Comparison of ENCODE assay signal across 11 mouse cellular contexts in genomic region chr19:5428083-5428482, GRCm38 (mm10). TPM values are rescaled to one million over a fixed set of nuclear protein-coding genes. Genes with fewer than 3 reads are reported as not detected.
A peak's percentile ranks its signal among the peaks of the same experiment; 100 is the strongest.
DNase-seq lines count a peak whose midpoint lies in the region; ATAC-seq and TF ChIP-seq lines count a peak whose summit lies in the region.
"Had no signal": no experiment of that assay in that cellular context is flagged by ENCODE, and none has a peak within 500 bp of the region (broad histone marks: within the 10 kb centered on the region; RNA-seq: fewer than 3 reads in every experiment).

No protein-coding gene starts in this region.

- TF ChIP-seq CTCF in thymus, adult 2 months (IDR thresholded peaks at IDR 0.05; ENCODE audit: borderline replicate concordance, control insufficient read depth, extremely low read depth, insufficient read depth, low read length, poor library complexity), result no peak

- ATAC-seq in hindbrain, embryonic 11.5 days (ENCODE audit: low FRiP score), result no peak
- ATAC-seq in hindbrain, embryonic 16.5 days, result no peak
- no peak for ATAC-seq in embryonic facial prominence, embryonic 14.5 days (ENCODE audit: low read depth)
- ATAC-seq in inflammation-experienced regulatory T-cells, adult 6 months, result no peak
- no peak for ATAC-seq in monocyte, adult 5-6 weeks (replicated peaks; ENCODE audit: insufficient number of reproducible peaks, low FRiP score, low TSS enrichment, poor library complexity, severe bottlenecking)

- H3K4me2 ChIP-seq in hindbrain, embryonic 11.5 days (replicated peaks; ENCODE audit: low read depth, low read length), result no peak overlapping the region
- H3K4me2 ChIP-seq in hindbrain, embryonic 16.5 days (ENCODE audit: low read length), result no peak overlapping the region
- H3K4me2 ChIP-seq in embryonic facial prominence, embryonic 14.5 days (ENCODE audit: low read depth, low read length), result no peak overlapping the region
- H3K4me2 ChIP-seq: liver, embryonic 15.5 days had no signal

- 91% methylated on average over 2 of the region's 2 CpGs for WGBS in hindbrain, embryonic 11.5 days
- 89% methylated on average over 2 of the region's 2 CpGs for WGBS in hindbrain, embryonic 16.5 days
- 82% methylated on average over 2 of the region's 2 CpGs for WGBS in thymus, adult 2 months
- WGBS in embryonic facial prominence, embryonic 14.5 days, result 85% methylated on average over 2 of the region's 2 CpGs

- H3K9ac ChIP-seq in hindbrain, embryonic 11.5 days (ENCODE audit: low read depth, low read length), result no peak overlapping the region
- H3K9ac ChIP-seq in hindbrain, embryonic 16.5 days (ENCODE audit: low read depth, low read length), result no peak overlapping the region
- 0 out of 2 replicates have a peak overlapping the region, but pooled peaks have one; percentile 27 for H3K9ac ChIP-seq in embryonic facial prominence, embryonic 14.5 days (ENCODE audit: low read depth, low read length)
- H3K9ac ChIP-seq: liver, embryonic 15.5 days had no signal

- H3K27me3 ChIP-seq in hindbrain, embryonic 11.5 days (ENCODE audit: control insufficient read depth, insufficient read depth, low read length), result no peaks in the 10 kb centered on the region
- H3K27me3 ChIP-seq in hindbrain, embryonic 16.5 days (replicated peaks; ENCODE audit: control insufficient read depth, insufficient read depth, low read length), result no peaks in the 10 kb centered on the region; the same call in 1 of the 2 replicates
- no peaks in the 10 kb centered on the region for H3K27me3 ChIP-seq in thymus, adult 2 months (ENCODE audit: control insufficient read depth, insufficient read depth, low read length)
- H3K27me3 ChIP-seq in embryonic facial prominence, embryonic 14.5 days (replicated peaks; ENCODE audit: control insufficient read depth, insufficient read depth, low read length), result no peaks in the 10 kb centered on the region
- H3K27me3 ChIP-seq: liver, embryonic 15.5 days had no signal

- no peak overlapping the region for H3K4me3 ChIP-seq in hindbrain, embryonic 11.5 days (ENCODE audit: low read depth, low read length)
- H3K4me3 ChIP-seq in hindbrain, embryonic 16.5 days (ENCODE audit: low read length), result no peak overlapping the region
- no peak overlapping the region for H3K4me3 ChIP-seq in thymus, adult 2 months (ENCODE audit: control insufficient read depth, insufficient read depth, low read length)
- H3K4me3 ChIP-seq in embryonic facial prominence, embryonic 14.5 days (ENCODE audit: low read depth, low read length), result no peak overlapping the region
- H3K4me3 ChIP-seq: liver, embryonic 15.5 days had no signal

- DNase-seq in hindbrain, embryonic 11.5 days (ENCODE audit: low spot score), result peak; percentile 43
- DNase-seq in thymus, adult 2 months, result peak; percentile 53
- DNase-seq in thymus, adult 18-20 months, result no peak
- peak; percentile 47 for DNase-seq in embryonic facial prominence, embryonic 14.5 days (ENCODE audit: low spot score)
- peak; percentile 43 for DNase-seq in thymus, postnatal 25 days
- DNase-seq: right cerebral cortex, postnatal 4 days had no signal

- no peak overlapping the region for H3K27ac ChIP-seq in hindbrain, embryonic 11.5 days (ENCODE audit: low read depth, low read length)
- H3K27ac ChIP-seq in hindbrain, embryonic 16.5 days (ENCODE audit: low read depth, low read length), result no peak overlapping the region
- H3K27ac ChIP-seq in thymus, adult 2 months (ENCODE audit: control insufficient read depth, insufficient read depth, low read length), result no peak overlapping the region
- no peak overlapping the region for H3K27ac ChIP-seq in embryonic facial prominence, embryonic 14.5 days (replicated peaks; ENCODE audit: low read depth, low read length)
- H3K27ac ChIP-seq: liver, embryonic 15.5 days had no signal

- no peaks in the 10 kb centered on the region for H3K9me3 ChIP-seq in hindbrain, embryonic 11.5 days (ENCODE audit: control insufficient read depth, low read length)
- H3K9me3 ChIP-seq in hindbrain, embryonic 16.5 days (ENCODE audit: control insufficient read depth, low read length), result no peaks in the 10 kb centered on the region
- no peaks in the 10 kb centered on the region for H3K9me3 ChIP-seq in embryonic facial prominence, embryonic 14.5 days (ENCODE audit: control insufficient read depth, low read length)
- H3K9me3 ChIP-seq: liver, embryonic 15.5 days had no signal

- H3K4me1 ChIP-seq in hindbrain, embryonic 11.5 days (replicated peaks; ENCODE audit: control insufficient read depth, insufficient read depth, low read length), result peaks cover 15% of the 10 kb centered on the region
- H3K4me1 ChIP-seq in hindbrain, embryonic 16.5 days (ENCODE audit: control insufficient read depth, insufficient read depth, low read depth, low read length), result peaks cover 25% of the 10 kb centered on the region
- peaks cover 49% of the 10 kb centered on the region for H3K4me1 ChIP-seq in thymus, adult 2 months (replicated peaks; ENCODE audit: control insufficient read depth, insufficient read depth, low read length)
- H3K4me1 ChIP-seq in embryonic facial prominence, embryonic 14.5 days (ENCODE audit: control insufficient read depth, insufficient read depth, low read length), result peaks cover 20% of the 10 kb centered on the region

- no peaks in the 10 kb centered on the region for H3K36me3 ChIP-seq in hindbrain, embryonic 11.5 days (ENCODE audit: control insufficient read depth, insufficient read depth, low read length)
- no peaks in the 10 kb centered on the region for H3K36me3 ChIP-seq in hindbrain, embryonic 16.5 days (ENCODE audit: control insufficient read depth, insufficient read depth, low read length)
- H3K36me3 ChIP-seq in thymus, adult 2 months (ENCODE audit: control insufficient read depth, insufficient read depth, low read length), result 0 out of 2 replicates have a peak, but pooled peaks cover 8% of the 10 kb centered on the region
- H3K36me3 ChIP-seq in embryonic facial prominence, embryonic 14.5 days (ENCODE audit: control insufficient read depth, insufficient read depth, low read length), result peaks cover 25% of the 10 kb centered on the region

- no peak for TF ChIP-seq POLR2A in thymus, adult 2 months (IDR thresholded peaks at IDR 0.05; ENCODE audit: control insufficient read depth, extremely low read depth, insufficient read depth, low read length, poor library complexity)

RNA-seq across cellular contexts. Expression of gene AI837181, which starts 3.1 kb away (rescaled TPM):
- 33.4 and 35.2 TPM in 2 replicates for polyA plus RNA-seq in hindbrain, embryonic 11.5 days (2014; fragmentation: Nextera tagmentation; extraction: Ambion mirVana)
- polyA plus RNA-seq in hindbrain, embryonic 16.5 days (2015; fragmentation: Nextera tagmentation; extraction: Ambion mirVana), result 38.5 and 72.7 TPM in 2 replicates
- polyA plus RNA-seq in thymus, adult 2 months (2012; rRNA removed), result 145 and 149 TPM in 2 replicates
- 51.1 and 56.1 TPM in 2 replicates for polyA plus RNA-seq in embryonic facial prominence, embryonic 14.5 days (2014; fragmentation: Nextera tagmentation; extraction: Ambion mirVana)
- polyA plus RNA-seq in inflammation-experienced regulatory T-cells, adult 6 months (2017; shearing (Covaris generic)), result 10 to 100 TPM; 14.5 to 28.0 (median 21.2) TPM
- total RNA-seq in monocyte, adult 5-6 weeks (2017), result 10.6 to 20.5 TPM (median 14.0 TPM) in 3 replicates

RNA-seq across cellular contexts. Expression of gene Drap1, which starts 3.3 kb away (rescaled TPM):
- polyA plus RNA-seq in hindbrain, embryonic 11.5 days (2014; fragmentation: Nextera tagmentation; extraction: Ambion mirVana), result 182 and 211 TPM in 2 replicates
- polyA plus RNA-seq in hindbrain, embryonic 16.5 days (2015; fragmentation: Nextera tagmentation; extraction: Ambion mirVana), result 301 and 318 TPM in 2 replicates
- polyA plus RNA-seq in thymus, adult 2 months (2012; rRNA removed), result 112 and 133 TPM in 2 replicates
- 191 and 195 TPM in 2 replicates for polyA plus RNA-seq in embryonic facial prominence, embryonic 14.5 days (2014; fragmentation: Nextera tagmentation; extraction: Ambion mirVana)
- polyA plus RNA-seq in inflammation-experienced regulatory T-cells, adult 6 months (2017; shearing (Covaris generic)), result 10 to 100 TPM; 43.1 to 54.2 (median 47.1) TPM
- total RNA-seq in monocyte, adult 5-6 weeks (2017), result 111 to 135 TPM (median 121 TPM) in 3 replicates

RNA-seq across cellular contexts. Expression of gene Fosl1, which starts 19.3 kb away (rescaled TPM):
- polyA plus RNA-seq in hindbrain, embryonic 11.5 days (2014; fragmentation: Nextera tagmentation; extraction: Ambion mirVana), result 0.13 TPM in 1 of 2 replicates, not detected in the other
- not detected in 2 replicates for polyA plus RNA-seq in hindbrain, embryonic 16.5 days (2015; fragmentation: Nextera tagmentation; extraction: Ambion mirVana)
- polyA plus RNA-seq in thymus, adult 2 months (2012; rRNA removed), result 0.16 TPM in 1 of 2 replicates, not detected in the other
- not detected in 2 replicates for polyA plus RNA-seq in embryonic facial prominence, embryonic 14.5 days (2014; fragmentation: Nextera tagmentation; extraction: Ambion mirVana)
- polyA plus RNA-seq in inflammation-experienced regulatory T-cells, adult 6 months (2017; shearing (Covaris generic)), result not detected
- total RNA-seq in monocyte, adult 5-6 weeks (2017), result 0.49 to 2.6 TPM (median 2.0 TPM) in 3 replicates
- total RNA-seq: heart, adult 18-20 months had no signal
- polyA plus RNA-seq: liver, embryonic 15.5 days had no signal

RNA-seq across cellular contexts. Expression of gene Tsga10ip, which starts 25.8 kb away (rescaled TPM):
- polyA plus RNA-seq in hindbrain, embryonic 11.5 days (2014; fragmentation: Nextera tagmentation; extraction: Ambion mirVana), result 0.53 and 0.54 TPM in 2 replicates
- 0.36 TPM in 1 of 2 replicates, not detected in the other for polyA plus RNA-seq in hindbrain, embryonic 16.5 days (2015; fragmentation: Nextera tagmentation; extraction: Ambion mirVana)
- polyA plus RNA-seq in thymus, adult 2 months (2012; rRNA removed), result 0.14 and 0.59 TPM in 2 replicates
- 0.53 TPM in 1 of 2 replicates, not detected in the other for polyA plus RNA-seq in embryonic facial prominence, embryonic 14.5 days (2014; fragmentation: Nextera tagmentation; extraction: Ambion mirVana)
- not detected for polyA plus RNA-seq in inflammation-experienced regulatory T-cells, adult 6 months (2017; shearing (Covaris generic))
- not detected in 3 replicates for total RNA-seq in monocyte, adult 5-6 weeks (2017)
- polyA plus RNA-seq: liver, embryonic 15.5 days had no signal

RNA-seq across cellular contexts. Expression of gene Ccdc85b, which starts 29.6 kb away (rescaled TPM):
- 6.6 and 6.9 TPM in 2 replicates for polyA plus RNA-seq in hindbrain, embryonic 11.5 days (2014; fragmentation: Nextera tagmentation; extraction: Ambion mirVana)
- 11.4 and 12.4 TPM in 2 replicates for polyA plus RNA-seq in hindbrain, embryonic 16.5 days (2015; fragmentation: Nextera tagmentation; extraction: Ambion mirVana)
- polyA plus RNA-seq in thymus, adult 2 months (2012; rRNA removed), result 8.1 and 8.2 TPM in 2 replicates
- 5.7 and 6.1 TPM in 2 replicates for polyA plus RNA-seq in embryonic facial prominence, embryonic 14.5 days (2014; fragmentation: Nextera tagmentation; extraction: Ambion mirVana)
- polyA plus RNA-seq in inflammation-experienced regulatory T-cells, adult 6 months (2017; shearing (Covaris generic)), result under 1 TPM; 0.47 to 0.74 (median 0.65) TPM
- 1.2 to 4.1 TPM (median 3.8 TPM) in 3 replicates for total RNA-seq in monocyte, adult 5-6 weeks (2017)

Comparison
In these comparisons a context has a peak if more than half of its experiments do, and no peak if none do; other contexts are left out.
1. DNase-seq: peak in hindbrain, embryonic 11.5 days (single experiment), thymus, adult 2 months (single experiment), embryonic facial prominence, embryonic 14.5 days (single experiment) and thymus, postnatal 25 days (single experiment); none in thymus, adult 18-20 months (0 of 2).